Mouse (Mus musculus): ENCODE results near the gene Olfr552.
"Not testable (repeated sequence)": the region's sequence is repeated elsewhere in the genome, so short reads cannot be mapped to it uniquely, and the experiment has no call there.

The Olfr552 gene

DNA sequence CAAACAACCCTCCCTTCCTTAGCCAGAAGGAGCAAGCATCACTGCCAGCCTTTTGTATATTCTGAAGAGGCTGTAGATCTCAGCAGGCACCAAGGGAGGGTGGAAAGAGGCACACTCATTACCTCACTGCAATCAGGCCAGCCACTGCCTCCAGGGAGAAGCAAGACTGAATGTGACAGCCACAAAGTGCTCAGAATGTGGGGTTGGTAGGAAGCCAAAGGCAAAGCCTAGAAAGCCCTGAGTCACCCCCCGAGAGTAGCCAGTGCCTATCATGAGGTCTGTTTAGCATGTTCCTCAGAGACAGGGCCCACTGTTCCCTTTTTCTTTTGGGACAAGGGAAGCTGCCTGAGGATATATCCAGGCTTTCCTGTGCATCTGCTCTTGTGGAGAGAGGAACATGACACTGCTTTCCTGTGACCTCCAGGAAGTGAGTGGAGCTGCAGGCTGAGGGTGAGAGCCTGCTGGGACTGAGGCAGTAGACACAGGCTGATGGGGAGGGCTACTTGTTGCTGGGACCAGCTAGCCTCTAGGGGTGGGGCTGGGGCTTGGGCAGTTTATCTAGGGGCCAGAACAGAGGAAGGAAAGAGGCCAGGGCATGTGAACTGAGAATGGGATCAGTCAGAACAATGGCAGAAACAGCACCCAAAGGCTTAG, at the start of gene Olfr552:
Gene Olfr552, plus strand, starts transcription at position 393 of the 654 bp plus-strand sequence.
- DNase-seq (ENCODE audit: low read depth), result no peak

DNA sequence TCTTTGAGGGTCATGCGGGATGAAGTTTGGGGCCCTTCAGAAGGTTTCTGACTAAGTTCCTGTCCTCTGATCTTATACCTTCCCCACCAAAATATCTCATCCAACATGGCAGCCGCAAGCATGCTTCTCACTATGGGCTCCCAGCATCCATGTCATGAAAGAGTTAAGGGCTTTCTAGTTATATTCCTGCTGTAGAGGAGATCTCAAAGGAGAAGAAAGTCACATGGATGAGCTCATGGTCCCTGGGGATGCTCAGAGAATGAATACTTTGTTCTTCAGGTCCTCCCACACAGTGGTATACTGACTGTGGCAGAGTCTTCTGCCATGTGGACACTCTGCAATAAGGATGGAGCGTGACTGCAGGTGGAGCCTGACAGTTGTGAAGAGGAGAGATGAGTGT, 48.0 kb upstream of the Olfr552 start, which contains the start of gene Olfr549:
Gene Olfr549, plus strand, starts transcription at position 301 of the 400 bp plus-strand sequence.
- no peak for DNase-seq (ENCODE audit: low read depth)

DNA sequence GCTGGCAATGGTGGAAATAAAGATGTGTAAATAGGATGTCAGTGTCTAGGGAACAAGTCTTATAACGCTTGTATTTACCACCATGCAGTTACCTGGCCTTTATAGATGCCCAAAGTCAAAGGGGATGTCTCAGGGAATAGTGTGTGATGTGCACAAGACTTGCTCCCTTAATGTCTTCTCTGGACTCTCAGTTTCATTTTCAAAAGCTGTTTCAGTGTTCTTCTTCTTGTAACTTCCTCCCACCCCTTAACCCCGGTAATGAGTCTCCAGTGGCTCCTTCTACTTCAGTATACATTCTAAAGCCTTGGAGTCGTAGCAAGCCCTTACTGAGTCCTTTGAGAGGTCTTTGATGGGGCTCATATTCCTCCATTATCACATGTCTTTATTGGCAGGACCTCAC, 44.3 kb upstream of the Olfr552 start:
- DNase-seq (ENCODE audit: low read depth), result no peak

DNA sequence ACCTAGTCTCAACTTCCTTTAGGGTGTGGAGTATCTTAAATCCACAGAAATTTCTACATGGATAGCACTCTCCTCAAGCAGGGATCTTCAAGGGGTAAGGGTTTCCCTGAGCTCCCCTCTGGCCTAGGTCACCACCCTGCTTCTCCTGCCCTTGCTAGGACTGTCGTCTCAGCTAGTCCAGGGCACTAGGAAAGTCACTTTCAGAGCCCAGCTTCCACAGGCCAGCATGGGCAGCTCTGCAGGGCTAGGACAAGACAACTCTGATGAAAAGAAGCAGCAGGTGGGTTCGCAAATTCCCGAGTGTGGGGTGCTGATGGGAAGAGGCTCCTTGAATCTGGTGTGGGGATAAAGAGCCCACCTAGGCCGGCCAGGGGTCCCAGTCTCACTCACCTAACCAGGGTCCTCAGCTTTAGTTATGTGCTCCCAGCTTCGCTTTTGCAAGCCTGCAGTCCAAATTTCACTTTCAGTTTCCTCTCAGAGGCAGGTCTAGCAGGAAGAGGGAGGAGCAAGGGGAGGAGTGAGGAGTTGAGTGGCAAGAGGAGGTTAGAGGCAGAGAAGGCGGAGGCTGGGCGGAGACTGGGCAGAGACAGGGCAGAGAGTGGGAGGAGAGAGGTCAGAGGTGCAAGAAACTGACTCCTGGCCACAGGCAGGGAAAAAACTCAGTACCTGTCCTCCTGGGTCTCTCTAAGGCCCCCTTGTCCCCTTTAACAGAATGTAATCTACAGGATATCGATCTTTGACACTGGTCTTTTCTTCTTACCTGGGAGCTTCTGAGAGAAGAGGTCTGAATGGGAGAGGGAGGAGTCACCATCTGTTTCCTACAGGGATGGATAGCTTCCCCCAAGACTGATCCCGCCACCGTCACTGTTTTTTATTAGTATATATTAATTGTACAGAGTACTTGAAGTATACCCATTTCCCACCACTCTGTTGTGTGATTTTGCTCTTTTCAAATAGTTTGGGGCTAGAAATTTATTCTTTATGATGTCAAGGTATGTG, 32.3 kb upstream of the Olfr552 start, which contains the start of gene Trim21:
Gene Trim21, minus strand, starts transcription at position 488 of the 999 bp plus-strand sequence.
- DNase-seq (ENCODE audit: low read depth), result peak; percentile 89

DNA sequence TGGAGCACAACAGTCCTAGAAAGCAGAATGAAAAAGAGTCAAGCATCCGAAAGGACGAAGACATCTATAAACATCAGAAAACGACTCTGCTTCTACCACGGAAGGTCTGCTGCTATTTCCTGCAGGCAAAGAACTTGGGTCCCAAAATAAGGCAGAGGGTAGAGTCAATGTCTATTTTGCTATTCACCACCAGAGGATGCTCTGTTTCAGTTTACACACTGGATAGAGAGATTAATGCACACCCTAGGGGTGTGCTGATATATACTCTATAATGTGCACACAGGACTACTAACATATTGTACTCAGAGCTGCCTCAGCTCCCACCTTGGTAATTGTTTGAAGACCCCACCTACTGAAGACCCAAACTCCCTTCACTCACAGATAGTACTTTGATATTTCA, 31.4 kb upstream of the Olfr552 start:
- no peak for DNase-seq (ENCODE audit: low read depth)

DNA sequence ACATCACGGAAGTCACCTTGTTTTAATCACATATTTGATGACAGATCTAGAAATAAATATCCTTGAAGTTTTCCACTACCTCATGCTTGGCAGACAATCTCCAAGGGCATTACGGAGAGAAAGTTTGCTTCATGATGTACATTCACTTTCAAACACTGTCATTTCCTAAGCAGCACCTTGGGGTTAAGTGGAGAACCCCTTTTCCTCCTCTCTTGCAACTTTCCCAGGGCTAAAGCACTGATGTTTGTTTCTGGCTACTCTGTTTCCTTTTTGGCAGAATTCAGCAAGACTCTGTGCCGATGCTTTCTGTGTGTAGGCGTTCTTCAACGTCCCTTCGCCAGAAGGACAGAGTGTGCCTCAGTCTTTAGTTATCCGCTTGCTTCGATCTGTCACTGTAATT, 26.4 kb upstream of the Olfr552 start, which contains the start of gene Olfr550:
Gene Olfr550, plus strand, starts transcription at position 301 of the 400 bp plus-strand sequence.
- DNase-seq (ENCODE audit: low read depth), result no peak

DNA sequence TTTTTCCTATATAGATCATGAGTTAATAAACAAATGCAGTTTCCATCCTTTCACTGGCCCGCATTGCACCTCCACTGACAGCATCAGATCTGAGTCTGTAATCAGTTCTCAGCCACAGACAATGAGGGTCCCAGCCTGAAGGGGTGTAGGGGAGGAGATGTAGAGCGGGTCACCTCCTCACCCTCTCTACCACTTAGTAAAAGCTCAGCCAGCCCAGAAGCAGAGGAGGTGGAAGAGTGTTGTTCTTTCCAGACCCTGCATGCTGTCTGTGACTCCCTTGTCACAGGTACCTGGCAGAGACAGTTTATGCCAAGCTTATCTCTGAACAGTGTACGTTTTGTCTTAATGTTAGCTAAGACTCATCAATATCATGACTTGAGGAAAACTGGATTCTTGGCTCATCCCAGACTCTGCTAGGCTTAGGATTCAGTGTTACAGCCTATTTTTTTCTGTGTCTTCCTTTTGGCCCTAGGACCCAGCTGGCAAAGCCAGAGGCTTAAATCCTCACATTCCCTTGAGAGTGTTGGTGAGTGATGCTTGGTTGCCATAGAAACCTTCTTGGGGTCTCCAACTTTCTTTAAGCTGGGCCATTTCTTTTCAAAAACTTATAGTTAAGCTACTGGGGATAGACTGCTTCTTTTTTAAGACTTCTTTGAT, 24.3 kb upstream of the Olfr552 start:
- DNase-seq (ENCODE audit: low read depth), result no peak

DNA sequence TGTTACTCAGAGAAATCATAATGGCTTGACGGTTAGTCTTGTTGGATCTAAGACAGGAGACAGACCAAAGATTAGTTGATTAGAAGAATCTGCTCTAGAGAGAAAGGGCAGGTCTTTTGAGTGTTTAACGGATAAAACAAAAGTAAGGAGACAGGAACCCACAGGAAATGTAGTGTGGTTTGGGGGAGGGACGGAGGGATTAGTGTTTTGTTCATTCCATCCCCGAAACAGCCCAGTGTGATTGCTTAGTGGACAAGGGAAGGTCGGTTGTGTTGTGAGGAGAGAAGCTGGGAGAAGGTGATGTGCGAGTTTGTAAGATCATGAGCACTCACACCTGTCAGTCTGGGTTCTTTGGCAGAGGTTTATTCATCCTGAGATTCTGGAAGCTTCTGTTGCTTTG, 21.6 kb upstream of the Olfr552 start:
- no peak for DNase-seq (ENCODE audit: low read depth)

DNA sequence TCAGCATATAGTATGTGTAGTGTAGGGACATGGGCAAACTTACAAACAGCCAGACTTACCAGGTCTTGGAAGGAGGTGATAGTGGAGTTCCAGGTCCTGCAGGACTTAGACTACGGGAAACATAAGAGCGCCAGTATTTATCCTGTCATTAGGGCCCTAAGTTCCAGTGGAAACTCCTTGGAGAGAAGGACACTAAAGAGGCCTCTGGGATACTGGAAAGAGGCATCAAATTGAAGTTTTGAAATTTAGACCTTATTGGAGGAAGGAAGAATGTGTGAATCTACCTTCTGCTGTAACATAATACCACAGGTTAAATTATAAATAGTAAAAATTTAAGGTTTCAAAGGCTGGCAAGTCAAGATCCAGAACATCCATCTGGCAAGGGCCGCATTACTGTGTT, 5.8 kb upstream of the Olfr552 start, which contains the start of gene Olfr551:
Gene Olfr551, minus strand, starts transcription at position 101 of the 400 bp plus-strand sequence.
- no peak for DNase-seq (ENCODE audit: low read depth)

DNA sequence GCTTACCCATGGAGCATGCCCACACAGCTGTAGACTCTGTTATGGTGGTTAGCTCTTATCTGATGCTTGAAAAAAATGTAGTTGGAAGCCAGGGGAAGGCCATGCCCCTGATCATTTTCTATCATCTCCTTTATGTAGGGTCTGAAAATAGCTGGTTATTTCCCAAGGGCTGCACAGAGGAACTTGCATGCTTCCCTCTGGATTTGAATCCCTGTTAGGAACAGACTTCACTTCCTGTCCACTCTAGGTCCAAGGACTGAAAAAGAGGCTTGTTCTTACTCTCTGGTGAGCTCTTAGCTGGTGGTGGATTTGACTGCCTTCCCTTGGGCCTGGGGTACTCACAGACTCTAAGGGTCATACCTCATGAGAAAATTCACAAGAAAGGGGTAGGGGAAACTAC, 20.5 kb downstream of the Olfr552 start, which contains the start of gene Olfr553:
Gene Olfr553, minus strand, starts transcription at position 101 of the 400 bp plus-strand sequence.
- no peak for DNase-seq (ENCODE audit: low read depth)

DNA sequence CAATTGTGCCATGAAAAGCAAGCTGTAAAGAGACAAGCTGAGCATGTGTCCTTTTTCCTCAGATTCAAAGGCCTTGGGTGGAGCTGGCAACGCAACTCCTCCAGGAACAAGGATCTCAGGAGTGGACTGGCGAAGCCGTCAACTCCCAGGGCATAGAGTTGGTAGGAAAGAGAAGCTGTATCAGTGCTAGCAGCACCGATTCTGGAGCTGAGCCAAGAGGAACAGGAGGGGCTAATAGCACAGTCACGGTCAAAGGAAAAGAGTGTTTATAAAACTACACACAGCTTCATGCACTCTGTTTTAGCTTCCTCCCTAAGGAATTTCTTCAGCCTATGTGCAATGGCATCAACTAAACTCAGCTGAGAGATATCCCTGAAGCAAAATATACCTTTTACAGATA, 22.0 kb downstream of the Olfr552 start:
- DNase-seq (ENCODE audit: low read depth), result no peak

DNA sequence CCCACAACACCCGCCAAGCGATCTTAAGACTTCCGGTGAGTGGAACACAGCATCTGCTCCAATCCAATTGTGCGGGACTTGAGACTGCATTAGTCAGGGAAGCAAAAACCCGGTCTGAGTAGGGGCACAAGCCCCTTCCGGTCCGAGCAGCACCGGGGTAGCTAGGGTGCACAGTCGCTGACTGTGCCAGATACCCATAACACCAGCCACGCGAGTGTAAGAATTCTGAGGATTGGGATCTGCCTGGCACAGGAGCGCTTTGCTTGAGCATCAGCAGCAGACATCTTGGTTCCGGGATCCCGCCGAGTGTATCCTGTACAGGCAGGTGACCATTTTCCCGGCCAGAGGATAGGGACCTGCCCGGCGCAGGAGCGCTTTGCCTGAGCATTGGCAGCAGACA, 22.8 kb downstream of the Olfr552 start:
- not testable (repeated sequence) for DNase-seq (ENCODE audit: low read depth)

DNA sequence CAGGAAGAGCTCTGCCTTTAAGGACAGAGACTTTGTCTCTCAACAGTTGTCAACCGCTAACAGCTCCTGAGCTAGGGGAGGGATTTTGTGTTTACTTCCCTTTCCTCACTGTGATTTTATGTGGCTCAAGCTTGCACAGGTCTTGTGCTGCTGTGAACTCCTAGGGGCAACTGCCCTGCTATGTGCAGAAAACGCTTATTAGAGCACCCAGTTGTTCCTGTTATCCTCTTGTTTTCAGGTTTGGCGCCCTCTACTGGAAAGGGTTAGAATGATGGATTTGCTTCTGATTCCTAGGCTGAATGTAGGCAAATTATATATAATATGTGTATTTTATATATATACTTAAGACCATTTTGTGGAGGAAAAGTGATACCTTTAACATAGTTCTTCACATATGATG, 39.1 kb downstream of the Olfr552 start:
- DNase-seq (ENCODE audit: low read depth), result peak; percentile 70

DNA sequence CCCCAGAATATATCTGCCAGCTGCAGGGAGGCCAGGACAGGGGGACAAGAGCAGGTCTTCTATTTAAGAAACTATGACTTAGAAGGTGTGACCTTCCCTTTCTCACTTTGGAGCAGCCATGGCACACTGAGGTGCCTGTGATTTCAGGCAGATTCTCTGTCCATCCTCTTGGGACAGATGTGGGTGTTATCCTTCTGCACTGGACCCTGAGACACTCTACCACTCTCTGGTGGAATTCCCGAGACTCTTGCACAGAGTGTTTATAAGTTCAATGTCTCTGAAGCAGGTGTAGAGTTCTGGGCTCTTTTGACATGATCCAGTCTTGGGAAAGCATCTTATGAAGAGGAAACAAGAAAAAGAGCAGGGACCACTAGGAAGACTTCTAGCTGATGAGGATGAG, 40.6 kb downstream of the Olfr552 start, which contains the start of gene Olfr554:
Gene Olfr554, plus strand, starts transcription at position 301 of the 400 bp plus-strand sequence.
- no peak for DNase-seq (ENCODE audit: low read depth)

DNA sequence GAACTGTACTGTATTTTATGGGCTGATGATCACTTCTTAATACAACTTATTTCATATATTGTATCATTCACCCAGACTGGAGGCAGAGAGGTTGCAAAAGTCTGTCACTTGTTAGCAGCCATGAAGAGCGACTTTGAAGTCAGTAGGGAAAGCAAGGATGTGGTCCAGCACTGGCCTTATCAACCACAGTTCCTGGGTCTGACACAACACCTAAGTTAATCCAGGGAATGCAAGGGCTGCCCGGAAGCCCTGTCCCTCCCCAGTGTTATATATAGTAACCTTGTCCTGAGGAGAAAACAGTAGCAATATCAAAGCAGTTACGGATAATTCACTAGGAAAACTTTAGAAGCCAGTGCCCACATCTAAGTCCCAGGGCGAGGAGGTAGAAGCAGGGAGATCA, 47.4 kb downstream of the Olfr552 start:
- not testable (repeated sequence) for DNase-seq (ENCODE audit: low read depth)

Measured in NIH3T3 (cell line).